Mouse (Mus musculus): ENCODE measurements at regions not wholly inside any gene's neighbourhood (a gene's known extent, or its start where the extent isn't known, plus 50 kb on each side); places are given as distances from the start of the nearest gene placed in this dataset.
"Not testable (repeated sequence)": the region's sequence is repeated elsewhere in the genome, so short reads cannot be mapped to it uniquely, and the experiment has no call there.

- DNase-seq (ENCODE audit: low spot score in 2 of 2) = peak; percentile 79 to 87
Measured at GRCm38 (mm10) chr8:24386462-24386861, 339.2 kb downstream of the Adam3 start.

GRCm38 (mm10) chr8:24383963-24384435 lies 341.7 kb downstream of the Adam3 start:
- DNase-seq (ENCODE audit: low spot score in 2 of 2) = no peak

- DNase-seq (ENCODE audit: low spot score in 2 of 2) = no peak
Measured at GRCm38 (mm10) chr8:24383130-24383962, 342.3 kb downstream of the Adam3 start.

GRCm38 (mm10) chr8:24381666-24382253 lies 343.9 kb downstream of the Adam3 start:
- no peak for DNase-seq (ENCODE audit: low spot score in 2 of 2)

- no peak for DNase-seq (ENCODE audit: low spot score in 2 of 2)
Measured at GRCm38 (mm10) chr8:24378070-24378469, 347.6 kb downstream of the Adam3 start.

GRCm38 (mm10) chr8:24376846-24377245 lies 348.8 kb downstream of the Adam3 start:
- not testable (repeated sequence) for DNase-seq (ENCODE audit: low spot score in 2 of 2)

GRCm38 (mm10) chr8:24374503-24374902 lies 351.1 kb downstream of the Adam3 start:
- DNase-seq (ENCODE audit: low spot score in 2 of 2) = no peak

GRCm38 (mm10) chr8:24372068-24372467 lies 353.6 kb downstream of the Adam3 start:
- no peak for DNase-seq (ENCODE audit: low spot score in 2 of 2)

- DNase-seq (ENCODE audit: low spot score in 2 of 2) = peak; percentile 8 to 18
Measured at GRCm38 (mm10) chr8:24366000-24366399, 359.7 kb downstream of the Adam3 start.

GRCm38 (mm10) chr8:24364685-24365084 lies 361.0 kb downstream of the Adam3 start:
- DNase-seq (ENCODE audit: low spot score in 2 of 2) = no peak

- DNase-seq (ENCODE audit: low spot score in 2 of 2) = no peak
Measured at GRCm38 (mm10) chr8:24359022-24359600, 366.5 kb downstream of the Adam3 start.

GRCm38 (mm10) chr8:24355146-24355545 lies 370.5 kb downstream of the Adam3 start:
- DNase-seq (ENCODE audit: low spot score in 2 of 2) = no peak

GRCm38 (mm10) chr8:24353842-24354241 lies 371.8 kb downstream of the Adam3 start:
- DNase-seq (ENCODE audit: low spot score in 2 of 2) = no peak

GRCm38 (mm10) chr8:24352322-24352721 lies 373.3 kb downstream of the Adam3 start:
- DNase-seq (ENCODE audit: low spot score in 2 of 2) = no peak

- DNase-seq (ENCODE audit: low spot score in 2 of 2) = no peak
Measured at GRCm38 (mm10) chr8:24351760-24352159, 373.9 kb downstream of the Adam3 start.

- no peak for DNase-seq (ENCODE audit: low spot score in 2 of 2)
Measured at GRCm38 (mm10) chr8:24346390-24347113, 379.1 kb downstream of the Adam3 start.

GRCm38 (mm10) chr8:24338694-24339093 lies 387.0 kb downstream of the Adam3 start:
- DNase-seq (ENCODE audit: low spot score in 2 of 2) = no peak

GRCm38 (mm10) chr8:24337635-24338034 lies 388.0 kb downstream of the Adam3 start:
- DNase-seq (ENCODE audit: low spot score in 2 of 2) = peak; percentile 27 to 33

- no peak for DNase-seq (ENCODE audit: low spot score in 2 of 2)
Measured at GRCm38 (mm10) chr8:24335709-24336108, 389.9 kb downstream of the Adam3 start.

GRCm38 (mm10) chr8:24333705-24334104 lies 391.9 kb downstream of the Adam3 start:
- DNase-seq (ENCODE audit: low spot score in 2 of 2) = no peak

GRCm38 (mm10) chr8:24310893-24311292 lies 414.8 kb downstream of the Adam3 start:
- no peak for DNase-seq (ENCODE audit: low spot score in 2 of 2)

GRCm38 (mm10) chr8:24294565-24294964 lies 431.1 kb downstream of the Adam3 start:
- no peak for DNase-seq (ENCODE audit: low spot score in 2 of 2)
